29 mouse cellular contexts compared by ENCODE assay signal in genomic region chr16:91517020-91517419, GRCm38 (mm10). TPM values are rescaled to one million over a fixed set of nuclear protein-coding genes. Genes with fewer than 3 reads are reported as not detected.
DNase-seq lines count a peak whose midpoint lies in the region; ATAC-seq and TF ChIP-seq lines count a peak whose summit lies in the region.
"Had no signal": no experiment of that assay in that cellular context is flagged by ENCODE, and none has a peak within 500 bp of the region (broad histone marks: within the 10 kb centered on the region; RNA-seq: fewer than 3 reads in every experiment).

No protein-coding gene starts in this region.

- H3K4me3 ChIP-seq in MEL (ENCODE audit: control insufficient read depth in 1 of 2, insufficient read depth in 1 of 2, low read depth in 2 of 2, low read length in 2 of 2) = no peak overlapping the region
- no peak overlapping the region for H3K4me3 ChIP-seq in liver, embryonic 11.5 days (ENCODE audit: low read depth, low read length)
- no peak overlapping the region for H3K4me3 ChIP-seq in liver, embryonic 16.5 days (ENCODE audit: low read depth, low read length)
- no peak overlapping the region for H3K4me3 ChIP-seq in hindbrain, embryonic 16.5 days (ENCODE audit: low read length)
- no peak overlapping the region for H3K4me3 ChIP-seq in kidney, embryonic 16.5 days (ENCODE audit: low read length)
- H3K4me3 ChIP-seq: embryonic facial prominence, embryonic 10.5 days; embryonic facial prominence, embryonic 15.5 days; kidney, embryonic 15.5 days; lung, embryonic 15.5 days; midbrain, embryonic 13.5 days had no signal

- no peak for TF ChIP-seq RAD21 in MEL (IDR thresholded peaks at IDR 0.05; ENCODE audit: low read depth, low read length)

- H3K4me1 ChIP-seq in MEL (ENCODE audit: control insufficient read depth in 1 of 2, insufficient read depth in 2 of 2, low read length in 2 of 2) = peaks cover 0 to 5% of the 10 kb centered on the region in 2 experiments; a peak in 2 of 4 replicates
- peaks cover 10% of the 10 kb centered on the region for H3K4me1 ChIP-seq in liver, embryonic 11.5 days (replicated peaks; ENCODE audit: control insufficient read depth, insufficient read depth, low read length)
- peaks cover 20% of the 10 kb centered on the region for H3K4me1 ChIP-seq in liver, embryonic 16.5 days (ENCODE audit: control insufficient read depth, low read depth, low read length)
- H3K4me1 ChIP-seq in hindbrain, embryonic 16.5 days (ENCODE audit: control insufficient read depth, insufficient read depth, low read depth, low read length) = no peaks in the 10 kb centered on the region
- no peaks in the 10 kb centered on the region for H3K4me1 ChIP-seq in kidney, embryonic 16.5 days (ENCODE audit: insufficient read depth, low read length)
- H3K4me1 ChIP-seq: embryonic facial prominence, embryonic 15.5 days; kidney, embryonic 15.5 days; lung, embryonic 15.5 days; midbrain, embryonic 13.5 days had no signal

- ATAC-seq in liver, embryonic 11.5 days (replicated peaks; ENCODE audit: low FRiP score) = peak; percentile 88
- peak; percentile 86 for ATAC-seq in liver, embryonic 16.5 days (ENCODE audit: low read depth)
- no peak for ATAC-seq in hindbrain, embryonic 16.5 days
- no peak for ATAC-seq in kidney, embryonic 16.5 days (ENCODE audit: low FRiP score, low TSS enrichment)
- ATAC-seq: forebrain, embryonic 14.5 days; inflammation-experienced regulatory T-cells, adult 6 months; midbrain, embryonic 13.5 days had no signal

- TF ChIP-seq POLR2A in MEL (IDR thresholded peaks at IDR 0.05; ENCODE audit: control insufficient read depth in 1 of 2, insufficient read depth in 1 of 2, low read depth in 1 of 2, low read length in 2 of 2, poor library complexity in 1 of 2) = no peak

- no peaks in the 10 kb centered on the region for H3K79me2 ChIP-seq in MEL (ENCODE audit: control insufficient read depth, insufficient read depth, low read length, poor library complexity)

- 51% methylated on average over 7 of the region's 7 CpGs for WGBS in liver, embryonic 11.5 days
- 20% methylated on average over 7 of the region's 7 CpGs for WGBS in liver, embryonic 16.5 days (ENCODE audit: insufficient replicate concordance)
- 89% methylated on average over 7 of the region's 7 CpGs for WGBS in hindbrain, embryonic 16.5 days
- WGBS in kidney, embryonic 16.5 days = 66% methylated on average over 7 of the region's 7 CpGs

- peak; percentile 51 for DNase-seq in MEL (ENCODE audit: low read depth, low spot score)
- peak; percentile 55 for DNase-seq in c-Kit-positive CD71-positive TER-119-positive erythroid progenitor cells, embryonic 14.5 days (ENCODE audit: low spot score)
- DNase-seq in liver, embryonic 11.5 days (ENCODE audit: low spot score) = no peak
- DNase-seq in heart, postnatal 14 days = no peak
- DNase-seq in urinary bladder, postnatal 4 days (ENCODE audit: low spot score in 2 of 2) = no peak
- DNase-seq: adrenal gland, postnatal 14 days; B cell, adult 2 months; cerebellum, adult 18-20 months; cerebellum, postnatal 10 days; gastrocnemius, postnatal 36 days; heart, adult 18-20 months; heart, postnatal 4 days; kidney, adult 11 months; kidney, postnatal 36 days; left cerebral cortex, postnatal 4 days; right cerebral cortex, postnatal 25 days; thymus, adult 2 months had no signal

- intact Hi-C loops in heart, postnatal 14 days (cut with DNase I) = loop anchor here (10.0 kb wide), 1 partner anchor 432 kb away; no protein-coding TSS in a partner anchor

- no peaks in the 10 kb centered on the region for H3K27me3 ChIP-seq in MEL (ENCODE audit: control insufficient read depth in 1 of 2, insufficient read depth in 2 of 2, low read length in 2 of 2)
- H3K27me3 ChIP-seq in liver, embryonic 11.5 days (replicated peaks; ENCODE audit: control insufficient read depth, insufficient read depth, low read length) = no peaks in the 10 kb centered on the region
- no peaks in the 10 kb centered on the region; the same call in 1 of the 2 replicates for H3K27me3 ChIP-seq in liver, embryonic 16.5 days (ENCODE audit: control insufficient read depth, insufficient read depth, low read depth, low read length)
- no peaks in the 10 kb centered on the region for H3K27me3 ChIP-seq in hindbrain, embryonic 16.5 days (replicated peaks; ENCODE audit: control insufficient read depth, insufficient read depth, low read length)
- H3K27me3 ChIP-seq in kidney, embryonic 16.5 days (ENCODE audit: insufficient read depth, low read length) = no peaks in the 10 kb centered on the region
- H3K27me3 ChIP-seq: embryonic facial prominence, embryonic 15.5 days; kidney, embryonic 15.5 days; lung, embryonic 15.5 days; midbrain, embryonic 13.5 days had no signal

- no peak overlapping the region for H3K9ac ChIP-seq in MEL (ENCODE audit: control insufficient read depth, low read depth, low read length, poor library complexity, severe bottlenecking)
- H3K9ac ChIP-seq in liver, embryonic 11.5 days (ENCODE audit: low read depth, low read length) = no peak overlapping the region
- H3K9ac ChIP-seq in liver, embryonic 16.5 days (ENCODE audit: low read depth, low read length) = no peak overlapping the region; the same call in 1 of the 2 replicates
- no peak overlapping the region for H3K9ac ChIP-seq in hindbrain, embryonic 16.5 days (ENCODE audit: low read depth, low read length)
- H3K9ac ChIP-seq in kidney, embryonic 16.5 days (replicated peaks; ENCODE audit: low read length) = no peak overlapping the region
- H3K9ac ChIP-seq: embryonic facial prominence, embryonic 15.5 days; hindbrain, embryonic 14.5 days; kidney, embryonic 15.5 days; lung, embryonic 15.5 days; midbrain, embryonic 13.5 days had no signal

- no peak for TF ChIP-seq EP300 in MEL (IDR thresholded peaks at IDR 0.05; ENCODE audit: low read depth in 1 of 2, low read length in 2 of 2)

- H3K9me3 ChIP-seq in MEL (replicated peaks; ENCODE audit: insufficient read depth, low read length) = no peaks in the 10 kb centered on the region
- no peaks in the 10 kb centered on the region for H3K9me3 ChIP-seq in liver, embryonic 11.5 days (ENCODE audit: control insufficient read depth, low read length)
- no peaks in the 10 kb centered on the region for H3K9me3 ChIP-seq in liver, embryonic 16.5 days (replicated peaks; ENCODE audit: control insufficient read depth, low read length)
- H3K9me3 ChIP-seq in hindbrain, embryonic 16.5 days (ENCODE audit: control insufficient read depth, low read length) = no peaks in the 10 kb centered on the region
- H3K9me3 ChIP-seq in kidney, embryonic 16.5 days (ENCODE audit: low read length) = no peaks in the 10 kb centered on the region
- H3K9me3 ChIP-seq: embryonic facial prominence, embryonic 10.5 days; embryonic facial prominence, embryonic 15.5 days; kidney, embryonic 15.5 days; lung, embryonic 15.5 days; midbrain, embryonic 13.5 days had no signal

- no peak for TF ChIP-seq CTCF in MEL (IDR thresholded peaks at IDR 0.05 in 2 of 3, conservative IDR thresholded peaks at IDR 0.05 in 1 of 3; ENCODE audit: control insufficient read depth in 1 of 3, insufficient read depth in 1 of 3, low read depth in 2 of 3, low read length in 3 of 3, poor library complexity in 1 of 3, severe bottlenecking in 1 of 3)

- peaks cover 0 to 4% of the 10 kb centered on the region in 2 experiments; a peak in 2 of 4 replicates for H3K36me3 ChIP-seq in MEL (ENCODE audit: control insufficient read depth in 1 of 2, insufficient read depth in 2 of 2, low read length in 2 of 2)
- no peaks in the 10 kb centered on the region for H3K36me3 ChIP-seq in liver, embryonic 11.5 days (ENCODE audit: control insufficient read depth, insufficient read depth, low read length)
- no peaks in the 10 kb centered on the region for H3K36me3 ChIP-seq in liver, embryonic 16.5 days (ENCODE audit: control insufficient read depth, insufficient read depth)
- no peaks in the 10 kb centered on the region for H3K36me3 ChIP-seq in hindbrain, embryonic 16.5 days (ENCODE audit: control insufficient read depth, insufficient read depth, low read length)
- H3K36me3 ChIP-seq in kidney, embryonic 16.5 days (ENCODE audit: insufficient read depth, low read length) = no peaks in the 10 kb centered on the region
- H3K36me3 ChIP-seq: embryonic facial prominence, embryonic 10.5 days; embryonic facial prominence, embryonic 15.5 days; kidney, embryonic 15.5 days; lung, embryonic 15.5 days; midbrain, embryonic 13.5 days had no signal

- H3K27ac ChIP-seq in MEL (ENCODE audit: control insufficient read depth, low read depth, low read length) = no peak overlapping the region
- no peak overlapping the region for H3K27ac ChIP-seq in liver, embryonic 11.5 days (ENCODE audit: low read depth, low read length)
- peak overlapping the region; percentile 59 for H3K27ac ChIP-seq in liver, embryonic 16.5 days (ENCODE audit: low read length)
- no peak overlapping the region for H3K27ac ChIP-seq in hindbrain, embryonic 16.5 days (ENCODE audit: low read depth, low read length)
- H3K27ac ChIP-seq in kidney, embryonic 16.5 days (ENCODE audit: low read length) = no peak overlapping the region
- H3K27ac ChIP-seq: embryonic facial prominence, embryonic 10.5 days; embryonic facial prominence, embryonic 15.5 days; hindbrain, embryonic 14.5 days; kidney, embryonic 15.5 days; lung, embryonic 15.5 days; midbrain, embryonic 13.5 days had no signal

- H3K4me2 ChIP-seq in liver, embryonic 11.5 days = no peak overlapping the region
- H3K4me2 ChIP-seq in liver, embryonic 16.5 days (ENCODE audit: low read depth, low read length) = no peak overlapping the region
- no peak overlapping the region for H3K4me2 ChIP-seq in hindbrain, embryonic 16.5 days (ENCODE audit: low read length)
- H3K4me2 ChIP-seq in kidney, embryonic 16.5 days (replicated peaks; ENCODE audit: low read depth, low read length) = no peak overlapping the region
- H3K4me2 ChIP-seq: embryonic facial prominence, embryonic 15.5 days; heart, embryonic 11.5 days; hindbrain, embryonic 14.5 days; kidney, embryonic 15.5 days; lung, embryonic 15.5 days; midbrain, embryonic 13.5 days had no signal

RNA-seq across cellular contexts. Expression of gene Ifngr2, which starts 29.9 kb away (rescaled TPM):
- total RNA-seq in MEL (2012; rRNA removed) = 2.8 and 4.1 TPM in 2 replicates
- polyA plus RNA-seq in MEL (2012; ENCODE audit: insufficient read depth in 1 of 2, insufficient read length in 2 of 2, low read depth in 1 of 2, low replicate concordance in 2 of 2, missing spikeins in 1 of 2) = 10 to 100 TPM in 1 of 2 experiments, not detected in 1; 11.0 TPM
- polyA plus RNA-seq in liver, embryonic 11.5 days (2014; fragmentation: Nextera tagmentation; extraction: Ambion mirVana) = 26.2 and 28.7 TPM in 2 replicates
- polyA plus RNA-seq in liver, embryonic 16.5 days (2015; fragmentation: Nextera tagmentation; extraction: Ambion mirVana) = 18.6 and 22.2 TPM in 2 replicates
- total RNA-seq in heart, postnatal 14 days (2021) = 100 to 1,000 TPM; 125 to 142 TPM
- polyA plus RNA-seq in hindbrain, embryonic 16.5 days (2015; fragmentation: Nextera tagmentation; extraction: Ambion mirVana) = 118 and 127 TPM in 2 replicates
- polyA plus RNA-seq in kidney, embryonic 16.5 days (2015; fragmentation: Nextera tagmentation; extraction: Ambion mirVana) = 52.1 and 52.7 TPM in 2 replicates

RNA-seq across cellular contexts. Expression of gene Ifnar1, which starts 32.0 kb away (rescaled TPM):
- 10.3 and 12.2 TPM in 2 replicates for total RNA-seq in MEL (2012; rRNA removed)
- polyA plus RNA-seq in MEL (2012; ENCODE audit: insufficient read depth in 1 of 2, insufficient read length in 2 of 2, low read depth in 1 of 2, low replicate concordance in 2 of 2, missing spikeins in 1 of 2) = 10 to 100 TPM in 1 of 2 experiments, not detected in 1; 20.2 TPM
- 32.6 and 35.5 TPM in 2 replicates for polyA plus RNA-seq in liver, embryonic 11.5 days (2014; fragmentation: Nextera tagmentation; extraction: Ambion mirVana)
- polyA plus RNA-seq in liver, embryonic 16.5 days (2015; fragmentation: Nextera tagmentation; extraction: Ambion mirVana) = 21.3 and 25.0 TPM in 2 replicates
- 10 to 100 TPM; 36.6 to 42.0 TPM for total RNA-seq in heart, postnatal 14 days (2021)
- 42.7 and 49.2 TPM in 2 replicates for polyA plus RNA-seq in hindbrain, embryonic 16.5 days (2015; fragmentation: Nextera tagmentation; extraction: Ambion mirVana)
- polyA plus RNA-seq in kidney, embryonic 16.5 days (2015; fragmentation: Nextera tagmentation; extraction: Ambion mirVana) = 67.3 and 71.8 TPM in 2 replicates

Comparison
In these comparisons a context has a peak if more than half of its experiments do, and no peak if none do; other contexts are left out.
1. DNase-seq: peak in MEL (single experiment) and c-Kit-positive CD71-positive TER-119-positive erythroid progenitor cells, embryonic 14.5 days (single experiment); none in liver, embryonic 11.5 days (single experiment), heart, postnatal 14 days (0 of 2) and urinary bladder, postnatal 4 days (0 of 2).
2. ATAC-seq: peak in liver, embryonic 11.5 days (single experiment) and liver, embryonic 16.5 days (single experiment); none in hindbrain, embryonic 16.5 days (single experiment) and kidney, embryonic 16.5 days (single experiment).